Mouse (Mus musculus) cerebellum, postnatal 14 days (tissue): ENCODE results near the gene Lbr.
"Not testable (repeated sequence)": the region's sequence is repeated elsewhere in the genome, so short reads cannot be mapped to it uniquely, and the experiment has no call there.

Source experiments
- DNase-seq, 2 experiments: peaks; one replicate each; pipeline ENCODE4 v3.0.0; 2021; ENCODE audit warnings: mixed read lengths in 2 of 2

The Lbr gene

DNA sequence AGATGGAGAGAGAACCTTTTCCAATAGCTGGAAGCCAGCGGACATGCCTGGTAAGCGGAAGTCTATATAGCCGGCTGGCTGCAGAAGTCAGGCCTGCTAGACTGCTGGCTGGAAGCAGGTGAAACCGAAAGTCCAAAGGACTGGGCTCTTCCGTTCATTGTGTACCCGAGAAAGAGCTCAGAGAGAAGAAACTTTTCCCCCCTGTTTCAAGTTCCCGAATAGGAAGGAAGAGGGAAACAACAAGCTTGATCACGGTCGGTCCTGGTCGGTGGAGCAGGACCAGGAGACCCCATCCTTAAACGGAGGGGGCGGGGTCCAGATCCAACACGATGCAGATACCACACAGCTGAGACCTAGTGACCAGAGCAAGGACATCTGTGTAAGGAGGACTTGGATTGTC lies 9.6 kb upstream of the Lbr start:
- DNase-seq, result no peak

GRCm38 (mm10) chr1:181851521-181852310 lies 8.9 kb upstream of the Lbr start:
- peak; percentile 83 to 84 for DNase-seq

- DNase-seq, result no peak
Measured at GRCm38 (mm10) chr1:181850441-181850840, 7.6 kb upstream of the Lbr start.

- DNase-seq, result no peak
Measured at GRCm38 (mm10) chr1:181848210-181848609, 5.4 kb upstream of the Lbr start.

DNA sequence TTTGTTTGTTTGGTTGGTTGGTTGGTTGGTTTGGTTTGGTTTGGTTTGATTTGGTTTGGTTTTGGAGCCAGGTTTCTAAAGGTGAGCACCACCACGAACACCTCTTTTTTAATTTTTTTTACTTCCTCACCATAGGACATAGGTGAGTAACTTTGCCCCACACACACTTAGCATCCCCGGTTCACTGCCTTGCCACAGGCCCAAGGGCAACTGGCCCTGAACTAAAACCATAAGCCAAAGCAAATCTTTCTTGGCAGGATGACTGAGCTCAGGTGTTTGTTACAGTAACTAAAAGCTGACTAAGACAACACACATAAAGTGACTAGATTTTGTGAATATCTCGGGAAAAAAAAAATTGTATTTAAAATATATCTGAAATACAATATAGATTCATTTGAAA lies 4.5 kb upstream of the Lbr start:
- DNase-seq, result no peak

GRCm38 (mm10) chr1:181845767-181846166 lies 2.9 kb upstream of the Lbr start:
- DNase-seq, result no peak

GRCm38 (mm10) chr1:181844874-181845547 lies 2.2 kb upstream of the Lbr start:
- DNase-seq, result no peak

DNA sequence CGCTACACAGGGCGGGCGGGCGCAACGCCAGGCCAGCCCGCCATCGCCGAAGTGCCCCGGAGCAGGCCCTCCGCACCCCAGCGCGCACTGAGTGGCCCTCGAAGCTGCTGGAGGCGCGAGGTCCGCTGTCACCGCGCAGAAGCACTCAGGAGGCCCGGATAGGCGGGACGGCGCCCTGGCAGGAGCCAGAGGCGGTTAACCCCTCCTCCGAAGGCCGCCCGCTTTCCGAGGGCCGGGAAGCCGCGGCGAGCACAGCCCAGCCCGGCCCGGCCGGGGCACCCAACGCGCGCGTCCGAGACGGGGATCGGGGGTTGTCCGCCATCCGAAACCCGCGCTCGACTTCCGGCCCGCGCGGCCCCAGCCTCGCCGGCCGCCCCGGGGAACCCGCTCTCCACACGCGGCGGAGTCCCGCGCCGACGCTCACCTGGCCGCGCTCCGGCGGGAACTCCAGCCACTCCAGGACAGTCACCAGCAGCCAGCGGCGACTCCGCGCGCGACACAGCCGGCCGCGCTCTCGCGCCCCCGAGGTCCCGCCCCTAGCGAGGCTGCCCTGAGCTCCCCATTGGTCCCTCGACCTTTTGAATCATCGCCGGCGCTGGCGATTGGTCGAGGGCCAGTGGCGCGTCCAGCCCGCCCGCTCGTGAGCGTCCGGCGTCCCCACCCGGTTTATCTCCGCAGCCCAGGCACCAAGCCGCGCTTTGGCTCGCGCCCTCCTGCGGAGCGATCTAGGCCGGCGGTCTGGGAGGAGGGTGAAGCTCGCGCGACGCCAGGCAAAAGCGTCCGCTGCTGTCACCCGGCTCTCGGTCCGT lies 778 bp downstream of the Lbr start:
- peak; percentile 97 to 98 for DNase-seq

DNA sequence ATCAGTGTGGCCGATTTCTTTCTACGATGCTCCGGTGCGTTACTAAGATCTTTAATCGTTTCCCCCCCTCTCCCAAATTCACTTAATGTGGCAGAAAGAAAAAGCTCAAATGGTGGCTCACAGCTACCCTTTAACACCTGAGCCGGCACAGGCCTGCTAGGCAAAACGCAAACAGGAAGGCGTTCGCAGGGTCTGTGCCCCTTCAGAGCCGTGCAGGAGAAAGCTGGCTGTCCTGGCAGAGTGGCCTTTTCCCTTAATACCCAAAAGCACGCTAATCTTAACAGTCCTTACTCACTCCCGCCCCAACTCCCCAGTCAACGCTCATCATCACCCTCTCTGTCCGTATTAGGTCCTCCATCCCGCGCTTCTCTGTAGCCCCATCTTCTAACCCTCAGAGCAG lies 1.4 kb downstream of the Lbr start:
- DNase-seq, result no peak

- no peak for DNase-seq
Measured at GRCm38 (mm10) chr1:181839746-181840366, 3.0 kb downstream of the Lbr start.

GRCm38 (mm10) chr1:181838111-181838510 lies 4.7 kb downstream of the Lbr start:
- DNase-seq, result no peak

DNA sequence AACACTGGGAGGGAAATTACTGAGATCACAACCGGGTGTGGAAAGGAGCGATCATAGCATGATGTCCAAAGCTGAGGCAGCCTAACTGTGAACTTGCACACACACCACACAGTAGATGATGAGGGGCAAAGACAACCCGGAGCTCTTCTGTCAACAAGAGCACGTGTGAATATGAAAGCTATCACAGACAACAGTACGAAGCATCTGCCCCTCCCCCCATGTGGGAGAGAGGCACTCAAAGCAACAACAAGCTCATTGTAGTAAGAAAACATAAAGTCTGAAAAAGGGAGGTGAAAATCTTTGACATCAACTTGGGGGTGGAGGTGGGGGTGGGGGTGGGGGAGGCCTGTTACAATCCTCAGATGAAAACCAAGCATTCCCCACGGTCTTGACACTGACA lies 9.7 kb downstream of the Lbr start:
- peak; percentile 48 to 70 for DNase-seq

- peak; percentile 71 to 72 for DNase-seq
Measured at GRCm38 (mm10) chr1:181832720-181833119, 10.1 kb downstream of the Lbr start.

GRCm38 (mm10) chr1:181828365-181828764 lies 14.5 kb downstream of the Lbr start:
- DNase-seq, result peak in 1 of 2 experiments; percentile 43

DNA sequence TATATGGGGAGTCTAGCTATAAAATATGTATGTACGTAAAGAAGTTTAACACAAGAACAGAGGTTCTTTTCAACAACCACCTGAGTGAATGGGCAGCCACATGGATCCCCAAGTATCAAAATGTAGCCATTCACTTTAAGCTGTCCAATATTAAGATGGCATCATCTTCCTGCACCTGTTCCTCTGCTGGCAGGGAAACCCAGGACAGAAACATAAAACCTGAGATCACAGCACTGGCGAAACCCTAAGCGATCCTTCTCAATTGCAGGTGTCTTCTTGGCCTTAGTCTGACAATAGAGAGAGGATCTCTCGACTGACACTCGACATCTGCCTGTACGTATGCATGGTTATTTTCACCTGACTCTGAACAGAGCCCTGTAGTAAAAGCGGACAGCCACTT lies 16.1 kb downstream of the Lbr start:
- DNase-seq, result no peak

DNA sequence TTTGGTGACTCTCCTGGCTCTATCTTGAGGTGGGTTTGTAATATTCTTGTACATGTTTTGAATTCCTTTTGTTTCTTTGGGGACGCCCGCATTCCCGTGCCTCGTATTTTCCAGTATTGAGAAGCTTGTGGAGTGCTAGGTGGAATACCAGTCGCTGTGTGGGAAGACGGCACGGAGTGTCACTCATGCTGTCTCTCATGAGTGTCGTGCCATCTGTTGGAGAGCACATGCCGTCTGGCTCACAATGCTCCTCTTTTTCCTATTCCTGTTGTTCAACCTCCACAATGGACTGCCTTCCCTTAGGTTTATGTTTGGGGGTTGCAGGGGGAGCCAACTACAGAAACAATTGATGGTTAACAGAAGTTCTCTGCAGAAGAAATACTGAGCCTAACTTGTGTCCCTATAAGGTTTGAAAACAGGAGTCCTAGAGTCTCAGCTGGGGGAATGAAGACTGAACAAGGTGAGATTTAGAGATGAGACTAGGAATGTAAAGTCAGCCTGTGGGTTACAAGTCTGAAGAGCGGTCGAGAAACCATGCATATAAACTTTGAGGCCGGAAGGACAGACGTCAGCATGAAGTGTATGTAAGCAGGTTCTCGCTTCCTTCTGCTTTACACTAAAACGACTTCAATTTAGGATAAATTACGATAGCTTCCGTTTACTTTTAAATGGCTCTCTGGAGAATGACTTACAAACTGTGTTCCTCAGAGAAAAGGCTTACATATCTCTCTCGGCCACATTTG lies 31.2 kb downstream of the Lbr start:
- peak; percentile 27 to 48 for DNase-seq

DNA sequence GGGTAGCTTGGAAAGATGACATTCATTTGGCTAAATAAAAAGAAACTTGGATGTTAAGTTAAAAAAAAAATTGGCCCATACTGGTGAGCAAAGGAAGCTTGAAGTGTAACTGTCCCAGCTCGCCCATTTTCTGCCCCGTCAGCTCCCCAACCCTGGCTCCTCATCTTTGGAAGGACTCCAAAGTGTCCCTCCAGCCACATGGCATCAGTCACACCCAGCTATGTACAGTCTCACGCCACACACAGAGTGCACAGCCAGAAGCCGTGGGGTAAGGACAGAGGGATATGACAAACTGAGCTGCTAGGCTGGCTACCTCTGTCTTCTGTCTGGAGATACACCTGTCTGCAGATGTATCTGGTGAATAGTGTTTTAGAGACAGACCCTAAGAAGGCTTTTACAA lies 42.2 kb downstream of the Lbr start:
- DNase-seq, result peak in 1 of 2 experiments; percentile 37

DNA sequence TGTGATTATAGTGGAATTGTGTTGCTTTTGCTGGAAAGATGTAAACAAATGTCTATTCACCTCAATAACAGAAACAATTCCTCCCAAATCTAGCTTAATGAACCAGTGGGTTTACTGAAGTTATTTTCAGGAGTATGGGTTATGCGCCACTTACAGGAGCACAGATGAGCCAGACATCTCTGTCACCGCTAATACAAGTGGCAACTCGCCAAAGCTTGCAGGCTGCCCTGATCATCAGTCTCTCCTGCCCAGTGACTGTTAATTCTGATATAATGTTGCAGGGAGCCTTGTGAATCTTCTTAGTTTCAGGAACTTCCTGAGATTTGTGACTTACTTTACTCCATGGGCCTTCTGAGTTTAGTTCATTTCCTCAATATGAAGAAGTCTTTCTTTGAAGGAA lies 42.9 kb downstream of the Lbr start:
- DNase-seq, result peak; percentile 57 to 68

DNA sequence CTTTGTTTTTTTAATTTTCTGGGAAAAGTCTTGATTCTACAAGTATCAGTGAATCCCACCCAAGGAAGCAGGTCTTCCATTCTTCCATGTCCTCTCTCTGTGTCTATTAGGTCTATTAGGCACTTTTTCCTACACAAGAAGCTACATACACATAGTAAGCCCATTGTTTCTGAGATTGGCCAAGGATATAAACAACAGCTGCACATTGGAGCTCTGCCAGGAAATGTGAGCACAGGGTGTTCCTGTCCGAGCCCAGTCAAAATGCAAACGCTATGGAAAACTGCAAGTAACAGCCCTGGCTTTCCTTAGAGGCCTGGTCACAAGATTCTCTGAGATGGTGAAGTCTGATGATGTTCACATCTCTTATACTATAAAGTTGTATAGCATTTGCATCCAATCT lies 49.3 kb downstream of the Lbr start:
- no peak for DNase-seq

DNA sequence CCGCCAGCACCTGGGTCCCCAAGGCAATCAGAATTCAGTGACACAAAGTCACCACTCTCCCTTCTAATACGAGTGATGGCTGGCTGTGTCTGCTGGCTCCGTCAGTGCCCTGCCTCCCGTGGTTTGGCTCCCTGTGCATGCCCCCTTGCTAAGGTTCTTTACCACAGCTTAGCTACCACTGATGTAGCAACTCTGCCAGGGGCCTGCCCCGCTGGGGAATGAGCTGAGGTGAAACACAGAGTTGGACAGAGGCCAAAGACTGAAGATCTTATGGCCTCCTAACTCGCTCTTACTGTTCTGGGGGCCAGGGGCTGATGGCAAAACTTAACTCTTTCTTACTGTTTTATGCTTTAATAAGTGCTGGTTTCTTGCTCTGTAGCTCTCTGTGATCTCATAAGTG lies 52.9 kb downstream of the Lbr start:
- DNase-seq, result no peak

- not testable (repeated sequence) for DNase-seq
Measured at GRCm38 (mm10) chr1:181782600-181782999, 60.2 kb downstream of the Lbr start.

- DNase-seq, result no peak
Measured at GRCm38 (mm10) chr1:181776541-181776940, 66.3 kb downstream of the Lbr start.
